Mouse (Mus musculus): ENCODE data around the gene Col25a1.

The Col25a1 gene

GRCm38 (mm10) chr3:130252355-130252754 lies 121.1 kb downstream of the Col25a1 start:
- DNase-seq (ENCODE audit: low spot score in 2 of 2) = no peak

- DNase-seq (ENCODE audit: low spot score in 2 of 2) = no peak
These were observed 124.8 kb downstream of the Col25a1 start for GRCm38 (mm10) chr3:130256059-130256458.

- DNase-seq (ENCODE audit: low spot score in 2 of 2) = no peak
These were observed 125.3 kb downstream of the Col25a1 start for GRCm38 (mm10) chr3:130256610-130257009.

GRCm38 (mm10) chr3:130259670-130260069 lies 128.4 kb downstream of the Col25a1 start:
- DNase-seq (ENCODE audit: low spot score in 2 of 2) = no peak

- no peak for DNase-seq (ENCODE audit: low spot score in 2 of 2)
These were observed 129.0 kb downstream of the Col25a1 start for GRCm38 (mm10) chr3:130260316-130260715.

GRCm38 (mm10) chr3:130265104-130265503 lies 133.8 kb downstream of the Col25a1 start:
- peak; percentile 37 to 41 for DNase-seq (ENCODE audit: low spot score in 2 of 2)

GRCm38 (mm10) chr3:130270509-130270908 lies 139.2 kb downstream of the Col25a1 start:
- DNase-seq (ENCODE audit: low spot score in 2 of 2) = no peak

GRCm38 (mm10) chr3:130273949-130274348 lies 142.6 kb downstream of the Col25a1 start:
- DNase-seq (ENCODE audit: low spot score in 2 of 2) = no peak

- no peak for DNase-seq (ENCODE audit: low spot score in 2 of 2)
These were observed 147.2 kb downstream of the Col25a1 start for GRCm38 (mm10) chr3:130278298-130279050.

- DNase-seq (ENCODE audit: low spot score in 2 of 2) = no peak
These were observed 151.9 kb downstream of the Col25a1 start for GRCm38 (mm10) chr3:130283011-130283760.

GRCm38 (mm10) chr3:130288102-130288501 lies 156.8 kb downstream of the Col25a1 start:
- no peak for DNase-seq (ENCODE audit: low spot score in 2 of 2)

GRCm38 (mm10) chr3:130288756-130289155 lies 157.5 kb downstream of the Col25a1 start:
- no peak for DNase-seq (ENCODE audit: low spot score in 2 of 2)

- DNase-seq (ENCODE audit: low spot score in 2 of 2) = no peak
These were observed 157.9 kb downstream of the Col25a1 start for GRCm38 (mm10) chr3:130289220-130289619.

- DNase-seq (ENCODE audit: low spot score in 2 of 2) = no peak
These were observed 158.9 kb downstream of the Col25a1 start for GRCm38 (mm10) chr3:130290175-130290574.

- no peak for DNase-seq (ENCODE audit: low spot score in 2 of 2)
These were observed 159.4 kb downstream of the Col25a1 start for GRCm38 (mm10) chr3:130290672-130291071.

GRCm38 (mm10) chr3:130291926-130292325 lies 160.6 kb downstream of the Col25a1 start:
- no peak for DNase-seq (ENCODE audit: low spot score in 2 of 2)

GRCm38 (mm10) chr3:130300530-130300929 lies 169.2 kb downstream of the Col25a1 start:
- DNase-seq (ENCODE audit: low spot score in 2 of 2) = no peak

- no peak for DNase-seq (ENCODE audit: low spot score in 2 of 2)
These were observed 172.3 kb downstream of the Col25a1 start for GRCm38 (mm10) chr3:130303597-130303996.

- DNase-seq (ENCODE audit: low spot score in 2 of 2) = no peak
These were observed 173.5 kb downstream of the Col25a1 start for GRCm38 (mm10) chr3:130304827-130305226.

GRCm38 (mm10) chr3:130305686-130306085 lies 174.4 kb downstream of the Col25a1 start:
- DNase-seq (ENCODE audit: low spot score in 2 of 2) = no peak

GRCm38 (mm10) chr3:130309277-130309676 lies 178.0 kb downstream of the Col25a1 start:
- DNase-seq (ENCODE audit: low spot score in 2 of 2) = no peak

- DNase-seq (ENCODE audit: low spot score in 2 of 2) = no peak
These were observed 179.5 kb downstream of the Col25a1 start for GRCm38 (mm10) chr3:130310694-130311305.

- no peak for DNase-seq (ENCODE audit: low spot score in 2 of 2)
These were observed 181.9 kb downstream of the Col25a1 start for GRCm38 (mm10) chr3:130313246-130313645.
